Mouse (Mus musculus) liver, postnatal 0 days (tissue): ENCODE measurements around the gene Gm28372. TPM values are rescaled to one million over a fixed set of nuclear protein-coding genes. Genes with fewer than 3 reads are reported as not detected.

Source experiments
- ATAC-seq: fragments of 200-750 bp; cut with Nextera tagmentation; 2 replicates; pipeline ENCODE4 v1.8.0; 2017; ENCODE audit warnings: mild to moderate bottlenecking, moderate library complexity
- DNase-seq: peaks from one replicate; pipeline ENCODE4 v3.0.0-alpha.2; 2016
- H3K27ac ChIP-seq: fragments of 300-500 bp; sonication (generic); 2 replicates; pipeline ENCODE4 v1.5.1; 2014; ENCODE audit warnings: antibody characterized with exemption, moderate library complexity, mild to moderate bottlenecking, low read depth
- H3K27me3 ChIP-seq: fragments of 300-500 bp; sonication (generic); 2 replicates; pipeline ENCODE4 v1.6.1; 2014; ENCODE audit warnings: low read length, control low read depth, mixed read lengths; ENCODE audit not compliant: insufficient read depth
- H3K36me3 ChIP-seq: fragments of 300-500 bp; sonication (generic); replicated peaks from 2 replicates; pipeline ENCODE4 v1.6.1; 2014; ENCODE audit warnings: mild to moderate bottlenecking, control low read depth, low read length, moderate library complexity, mixed read lengths; ENCODE audit not compliant: insufficient read depth
- H3K4me1 ChIP-seq: fragments of 300-500 bp; sonication (generic); 2 replicates; pipeline ENCODE4 v1.6.1; 2014; ENCODE audit warnings: antibody characterized with exemption, mild to moderate bottlenecking, control low read depth; ENCODE audit not compliant: insufficient read depth
- H3K4me2 ChIP-seq: fragments of 300-500 bp; sonication (generic); 2 replicates; pipeline ENCODE4 v1.6.1; 2014; ENCODE audit warnings: low read depth, mild to moderate bottlenecking, low read length, moderate library complexity, mixed read lengths
- H3K4me3 ChIP-seq: fragments of 300-500 bp; sonication (generic); 2 replicates; pipeline ENCODE4 v1.5.1; 2014; ENCODE audit warnings: low read depth, low read length
- H3K9ac ChIP-seq: fragments of 300-500 bp; sonication (generic); replicated peaks from 2 replicates; pipeline ENCODE4 v1.6.1; 2014; ENCODE audit warnings: mild to moderate bottlenecking, moderate library complexity
- H3K9me3 ChIP-seq: fragments of 300-500 bp; sonication (generic); 2 replicates; pipeline ENCODE4 v1.6.1; 2016; ENCODE audit warnings: mild to moderate bottlenecking, control low read depth, low read length, mixed read lengths
- CTCF ChIP-seq: sonication (generic); IDR thresholded peaks from 2 replicates; pipeline ENCODE4 v1.5.1; 2016; ENCODE audit warnings: antibody characterized with exemption, low read depth
- EP300 ChIP-seq: IDR thresholded peaks from 2 replicates; pipeline ENCODE4 v1.6.1; 2016; ENCODE audit warnings: antibody characterized with exemption, low read depth, mild to moderate bottlenecking
- WGBS: fragments of 180-500 bp; shearing (Covaris S2); extraction: QIAGEN DNeasy Blood & Tissue Kit; methylation state at CpG from one replicate; pipeline ENCODE4 v1.1.7; 2014; ENCODE audit not compliant: insufficient replicate concordance; 5-methylcytosine and 5-hydroxymethylcytosine counted together
- polyA plus RNA-seq: library from polyadenylated mRNA; unstranded; fragments of >200 nt; fragmentation: Nextera tagmentation; extraction: Ambion mirVana; gene quantifications from 2 replicates; pipeline ENCODE4 v1.2.1, GENCODE M21; 2015

The Gm28372 gene
- polyA plus RNA-seq, 1 experiment from 2014 or later: not detected

DNA sequence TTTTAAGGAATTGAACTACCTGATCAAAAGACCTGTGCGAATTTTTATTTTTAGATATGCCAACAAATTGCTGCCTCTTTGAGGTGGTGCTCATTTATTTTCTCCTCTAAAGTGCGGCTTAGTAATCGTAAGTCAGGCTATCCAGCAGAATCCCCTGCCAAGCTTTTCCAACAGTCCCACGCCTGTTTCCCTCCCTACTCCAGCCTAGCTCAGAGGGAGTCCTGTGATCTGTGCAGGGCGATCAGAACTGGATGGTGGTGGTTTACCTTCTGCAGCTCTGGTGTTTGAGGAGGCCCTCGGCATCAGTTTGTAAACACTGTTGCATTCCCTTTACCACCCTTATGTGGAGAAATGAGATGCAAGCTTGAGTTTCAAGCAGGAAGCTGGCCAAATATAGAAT lies 48.4 kb downstream of the Gm28372 start:
- ATAC-seq: no peak
- WGBS: 66% methylated on average over 6 of the region's 6 CpGs

DNA sequence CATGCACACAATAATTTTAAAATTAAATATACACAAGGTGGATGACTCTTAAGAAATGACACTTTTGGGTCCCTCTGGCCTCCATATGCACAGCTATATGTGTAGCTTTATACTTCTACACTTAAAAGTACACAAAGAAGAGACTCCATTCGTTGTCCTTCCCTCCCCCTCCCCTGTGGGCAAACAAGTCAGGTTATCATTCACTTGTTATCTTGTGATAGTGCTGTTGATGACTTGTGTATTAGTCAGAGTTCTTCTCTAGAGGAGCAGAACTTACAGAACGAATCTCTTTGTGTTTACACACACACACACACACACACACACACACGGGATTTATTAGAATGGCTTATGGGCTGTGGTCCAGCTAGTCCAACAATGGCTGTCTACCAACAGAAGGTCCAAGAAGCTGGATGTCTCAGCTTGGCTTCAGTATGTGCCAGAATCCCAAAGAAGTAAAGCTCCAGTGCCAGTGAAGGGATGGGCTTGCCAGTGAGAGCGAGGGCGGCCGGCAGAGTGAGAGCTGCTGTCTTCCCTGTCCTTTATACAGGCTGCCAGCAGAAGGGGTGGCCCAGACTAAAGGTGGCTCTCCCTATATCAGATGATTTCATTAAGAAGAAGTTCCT lies 49.8 kb downstream of the Gm28372 start:
- H3K27ac ChIP-seq: no peak overlapping the region
- H3K4me2 ChIP-seq: no peak overlapping the region
- 66% methylated on average over 6 of the region's 6 CpGs for WGBS
- no peak overlapping the region for H3K9ac ChIP-seq
- H3K4me3 ChIP-seq: no peak overlapping the region
- TF ChIP-seq CTCF: no peak
- TF ChIP-seq EP300: no peak
- no peaks in the 10 kb centered on the region for H3K9me3 ChIP-seq
- no peaks in the 10 kb centered on the region for H3K27me3 ChIP-seq
- DNase-seq (no peak), ATAC-seq (no peak)
- no peaks in the 10 kb centered on the region for H3K36me3 ChIP-seq
- H3K4me1 ChIP-seq: peaks cover 25% of the 10 kb centered on the region

More for the DNA sequence above, 48.4 kb downstream of the Gm28372 start:
- no peak overlapping the region for H3K4me3 ChIP-seq
- H3K27ac ChIP-seq: no peak overlapping the region
- no peak overlapping the region for H3K9ac ChIP-seq
- no peaks in the 10 kb centered on the region for H3K9me3 ChIP-seq
- TF ChIP-seq EP300: no peak
- TF ChIP-seq CTCF: no peak
- no peak for DNase-seq
- H3K4me1 ChIP-seq: peaks cover 33% of the 10 kb centered on the region
- no peaks in the 10 kb centered on the region for H3K36me3 ChIP-seq
- no peaks in the 10 kb centered on the region for H3K27me3 ChIP-seq
- H3K4me2 ChIP-seq: no peak overlapping the region

Other genes starting within 250 kb of the Gm28372 start
- 185 and 200 TPM in 2 replicates for gene Snrpb, start 225.8 kb upstream of the Gm28372 start, polyA plus RNA-seq
- not detected in 2 replicates for gene Tmc2, start 210.0 kb upstream of the Gm28372 start, polyA plus RNA-seq
- 79.4 and 91.2 TPM in 2 replicates for gene Nop56, start 130.8 kb upstream of the Gm28372 start, polyA plus RNA-seq
- 114 and 116 TPM in 2 replicates for gene Idh3b, start 120.7 kb upstream of the Gm28372 start, polyA plus RNA-seq
- 0.08 and 0.11 TPM in 2 replicates for gene Ebf4, start 110.1 kb upstream of the Gm28372 start, polyA plus RNA-seq
- gene Cpxm1, start 7.7 kb upstream of the Gm28372 start, polyA plus RNA-seq: 1.4 and 1.7 TPM in 2 replicates
- gene 1700020A23Rik, start within 50 bp of the Gm28372 start, polyA plus RNA-seq: not detected in 2 replicates
- not detected in 2 replicates for gene Tmem239, start 1.2 kb downstream of the Gm28372 start, polyA plus RNA-seq
- gene Vps16, start 19.1 kb downstream of the Gm28372 start, polyA plus RNA-seq: 19.4 and 22.8 TPM in 2 replicates
- 3.8 TPM in 2 replicates for gene Pced1a, start 19.5 kb downstream of the Gm28372 start, polyA plus RNA-seq
- 18.4 and 18.7 TPM in 2 replicates for gene Ptpra, start 45.0 kb downstream of the Gm28372 start, polyA plus RNA-seq
- 38.8 and 39.8 TPM in 2 replicates for gene Mrps26, start 158.5 kb downstream of the Gm28372 start, polyA plus RNA-seq
- not detected in 2 replicates for gene Oxt, start 170.9 kb downstream of the Gm28372 start, polyA plus RNA-seq
- gene Avp, start 177.3 kb downstream of the Gm28372 start, polyA plus RNA-seq: not detected in 2 replicates
- 5.9 and 7.2 TPM in 2 replicates for gene Fastkd5, start 224.8 kb downstream of the Gm28372 start, polyA plus RNA-seq
- gene Ubox5, start 224.8 kb downstream of the Gm28372 start, polyA plus RNA-seq: 2.6 TPM in 2 replicates
- gene Lzts3, start 237.6 kb downstream of the Gm28372 start, polyA plus RNA-seq: 1.2 TPM in 2 replicates